ENCODE assay signal across 7 mouse cellular contexts in the genomic region with DNA sequence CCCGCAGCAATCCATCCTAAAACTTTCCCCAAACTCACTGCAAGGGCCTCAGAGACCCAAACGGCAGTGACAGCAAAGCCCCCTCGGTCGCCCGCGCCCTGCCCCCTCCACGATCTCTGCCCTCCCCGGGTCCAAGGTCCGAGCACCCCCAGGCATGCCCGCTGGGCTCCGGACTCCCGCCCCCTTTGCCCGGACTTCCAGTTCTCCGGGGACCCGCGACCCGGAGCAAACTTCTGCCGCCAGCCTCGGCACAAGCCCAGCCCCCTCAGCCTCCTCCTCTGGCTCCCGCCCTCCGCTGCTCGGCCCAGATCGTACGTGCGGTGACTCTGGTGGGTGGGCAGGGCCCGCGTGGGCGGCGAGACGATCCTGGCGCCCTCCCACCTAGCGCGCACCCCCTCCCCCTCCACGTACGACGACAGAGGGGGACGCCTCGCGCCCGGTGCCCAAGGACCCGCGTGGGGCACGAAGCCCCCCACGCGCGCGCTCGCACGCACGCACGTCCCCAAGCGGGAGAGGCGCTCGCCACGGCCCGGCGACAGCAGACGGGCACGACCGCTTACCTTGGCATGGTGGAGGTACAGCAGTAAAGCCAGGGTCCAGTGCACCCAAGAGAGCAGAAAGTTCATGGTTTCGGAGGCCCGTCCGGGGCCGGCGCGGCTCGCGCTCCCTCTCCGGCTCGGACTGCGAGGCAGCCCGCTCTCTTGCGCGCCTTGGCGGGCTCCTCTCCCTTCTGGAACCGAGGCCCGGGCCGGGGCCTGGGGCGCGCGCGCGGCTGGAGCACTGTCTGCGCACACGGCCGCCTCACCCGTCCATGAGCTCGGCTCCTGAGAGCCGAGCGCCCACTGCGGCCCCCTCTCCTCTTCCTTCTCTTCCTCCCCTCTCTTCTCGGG. TPM values are rescaled to one million over a fixed set of nuclear protein-coding genes. Genes with fewer than 3 reads are reported as not detected.
DNase-seq lines count a peak whose midpoint lies in the region.

No protein-coding gene starts in this region.

- peaks cover 63% of the 10 kb centered on the region for H3K4me1 ChIP-seq in midbrain, embryonic 10.5 days

- no peaks in the 10 kb centered on the region for H3K9me3 ChIP-seq in midbrain, embryonic 10.5 days (replicated peaks)

- peak overlapping the region; percentile 99 for H3K27ac ChIP-seq in midbrain, embryonic 10.5 days (replicated peaks)

- H3K36me3 ChIP-seq in midbrain, embryonic 10.5 days, result peaks cover 14% of the 10 kb centered on the region

- H3K27me3 ChIP-seq in midbrain, embryonic 10.5 days (ENCODE audit: low read depth, poor library complexity, severe bottlenecking), result peaks cover 11% of the 10 kb centered on the region

- peak overlapping the region; percentile 98 for H3K4me3 ChIP-seq in midbrain, embryonic 10.5 days

- intact Hi-C loops in left cerebral cortex, postnatal 25 days (cut with DNase I), result loop anchor here (5.0 kb wide), 4 partner anchors 81 to 349 kb away; partner anchors contain the start of gene Mrps18a

- under 1% methylated on average over 92 of the region's 92 CpGs for WGBS in midbrain, embryonic 10.5 days

- peak; percentile 69 for DNase-seq in adipocyte (ENCODE audit: low spot score)
- DNase-seq in cerebellum, postnatal 25 days, result peak; percentile 83 to 84
- peak; percentile 54 to 73 for DNase-seq in gastrocnemius, adult 8-10 months (ENCODE audit: low spot score in 2 of 2)
- peak; percentile 39 for DNase-seq in induced T-regulatory cell, adult 2 months (ENCODE audit: low read depth)
- peak; percentile 56 to 67 for DNase-seq in left cerebral cortex, postnatal 25 days (ENCODE audit: low spot score in 2 of 2)
- DNase-seq in midbrain, embryonic 10.5 days (ENCODE audit: low spot score), result peak; percentile 75
- DNase-seq in skeletal muscle tissue, adult 2 months (ENCODE audit: low read depth, low spot score), result peak; percentile 74

RNA-seq across cellular contexts. Expression of gene Vegfa, which starts 1.2 kb away (rescaled TPM):
- total RNA-seq in gastrocnemius, adult 8-10 months (2022), result 100 to 1,000 TPM in 3 of 4 experiments, 10 to 100 TPM in 1; 88.9 to 165 (median 110) TPM
- 100 to 1,000 TPM in 1 of 2 experiments, 10 to 100 TPM in 1; 92.0 to 100 TPM for total RNA-seq in left cerebral cortex, postnatal 25 days (2021)
- 2.1 and 2.3 TPM in 2 replicates for polyA plus RNA-seq in midbrain, embryonic 10.5 days (2016; fragmentation: Nextera tagmentation; extraction: Ambion mirVana)

Comparison
In these comparisons a context has a peak if more than half of its experiments do, and no peak if none do; other contexts are left out.
1. Peak in every context shown above with its lines: DNase-seq, H3K4me3 ChIP-seq and H3K27ac ChIP-seq.